Mouse (Mus musculus): ENCODE measurements around the gene Cerk. TPM values are rescaled to one million over a fixed set of nuclear protein-coding genes. Genes with fewer than 3 reads are reported as not detected.

Cerk gene
- total RNA-seq, 2 experiments from 2014 or later: 55.1 to 58.1 TPM

DNA sequence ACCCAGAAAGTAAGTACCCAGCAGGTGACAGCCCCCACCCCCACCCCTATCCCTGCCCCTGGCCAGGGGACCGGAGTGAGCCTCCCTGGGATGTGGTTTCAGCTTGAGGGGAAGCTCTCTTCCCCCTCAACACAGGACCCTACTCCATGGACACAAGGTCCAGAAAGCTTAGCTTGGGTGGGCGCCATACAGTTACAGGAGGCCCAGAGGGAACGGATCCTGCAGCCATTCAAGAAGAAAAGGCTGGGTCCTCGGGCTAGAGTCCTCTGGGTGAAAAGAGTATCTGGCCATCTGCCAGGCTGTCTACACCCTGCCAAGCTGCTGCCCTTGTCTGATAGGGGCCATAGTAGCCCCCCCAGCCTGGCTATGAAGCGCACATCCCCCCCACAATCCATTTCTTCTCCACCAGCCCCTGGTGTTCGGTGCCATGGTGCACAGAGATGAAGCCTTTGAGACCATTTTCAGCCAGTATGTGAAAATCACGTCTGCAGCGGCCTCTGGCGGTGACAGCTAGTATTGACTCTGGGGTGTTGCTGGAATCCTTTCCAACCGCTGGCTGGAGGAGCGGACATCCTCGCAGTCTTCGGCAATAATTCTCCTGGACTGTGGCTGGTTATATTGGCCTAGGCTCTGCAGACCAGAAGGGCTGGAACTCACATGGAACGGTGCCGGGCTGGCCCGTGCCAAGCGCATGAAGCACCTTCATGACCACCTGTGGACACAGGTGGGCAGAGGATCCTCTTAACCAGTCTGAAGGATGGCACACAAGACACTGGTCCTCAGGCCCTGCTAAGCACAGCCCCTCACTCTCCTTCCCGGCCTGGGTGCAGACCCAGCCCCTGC, 50.8 kb downstream of the Cerk start:
- intact Hi-C loops (cut with DNase I): loop anchor here (5.0 kb wide), 1 partner anchor 223 kb away; no protein-coding TSS in a partner anchor
- DNase-seq (ENCODE audit: low spot score in 2 of 2): peak; percentile 81 to 87

DNA sequence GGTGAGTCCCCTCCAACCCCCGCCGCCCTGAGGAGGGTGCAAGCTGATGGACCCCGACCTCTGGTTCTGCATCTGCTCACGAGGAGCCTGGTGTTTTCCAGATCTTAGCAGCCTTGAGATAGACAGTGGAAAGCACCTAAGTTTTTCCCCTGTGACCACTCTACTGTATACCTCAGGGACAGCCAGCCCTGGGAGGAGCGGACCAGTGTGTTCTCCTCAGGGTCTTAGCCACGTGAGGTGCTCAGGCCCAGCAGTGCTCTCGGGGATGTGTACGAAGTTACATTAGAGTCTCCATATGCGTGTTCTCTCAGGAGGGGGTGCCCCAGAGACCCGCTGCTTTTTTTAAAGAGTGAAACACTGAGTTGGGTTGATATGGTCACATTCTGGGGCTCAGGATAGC, 55.3 kb downstream of the Cerk start:
- intact Hi-C loops (cut with DNase I): no loop called here
- DNase-seq (ENCODE audit: low spot score in 2 of 2): no peak

- DNase-seq (ENCODE audit: low spot score in 2 of 2): no peak
Measured at GRCm38 (mm10) chr15:86129036-86129435, 56.9 kb downstream of the Cerk start.

GRCm38 (mm10) chr15:86124359-86124758, 61.6 kb downstream of the Cerk start:
- intact Hi-C loops (cut with DNase I): loop anchor here (1.0 to 5.0 kb wide), 3 partner anchors 37 to 227 kb away; no protein-coding TSS in a partner anchor
- DNase-seq (ENCODE audit: low spot score in 2 of 2): peak; percentile 57 to 65

More at GRCm38 (mm10) chr15:86129036-86129435, 56.9 kb downstream of the Cerk start:
- intact Hi-C loops (cut with DNase I): no loop called here

GRCm38 (mm10) chr15:86123409-86123808, 62.5 kb downstream of the Cerk start:
- intact Hi-C loops (cut with DNase I): loop anchor here (5.0 kb wide), 2 partner anchors 36 to 226 kb away; no protein-coding TSS in a partner anchor
- no peak for DNase-seq (ENCODE audit: low spot score in 2 of 2)

GRCm38 (mm10) chr15:86122261-86122949, 63.5 kb downstream of the Cerk start:
- intact Hi-C loops (cut with DNase I): loop anchor here (5.0 kb wide), 2 partner anchors 35 to 225 kb away; no protein-coding TSS in a partner anchor
- DNase-seq (ENCODE audit: low spot score in 2 of 2): no peak

DNA sequence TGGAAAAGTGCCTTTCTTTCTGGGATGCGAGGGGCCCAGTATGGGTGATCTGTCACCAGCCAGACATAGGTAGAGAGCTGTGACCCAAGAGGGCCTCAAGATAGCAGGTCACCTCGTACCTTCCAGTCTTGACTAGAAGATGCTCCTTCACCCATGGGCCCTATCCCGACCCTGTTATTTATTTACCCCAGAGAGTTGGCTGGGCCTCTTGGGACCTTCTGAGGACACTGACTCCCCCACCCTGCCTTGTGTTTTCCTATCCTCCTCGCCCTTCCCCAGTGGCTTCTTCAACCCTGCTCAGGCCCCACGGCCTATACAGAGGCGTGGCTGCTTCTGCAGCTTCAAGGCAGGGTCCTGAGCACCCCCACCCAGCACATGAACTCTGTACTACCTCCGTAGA, 66.8 kb downstream of the Cerk start:
- intact Hi-C loops (cut with DNase I): no loop called here
- no peak for DNase-seq (ENCODE audit: low spot score in 2 of 2)

GRCm38 (mm10) chr15:86117115-86118100, 68.5 kb downstream of the Cerk start:
- no peak for DNase-seq (ENCODE audit: low spot score in 2 of 2)
- intact Hi-C loops (cut with DNase I): no loop called here

DNA sequence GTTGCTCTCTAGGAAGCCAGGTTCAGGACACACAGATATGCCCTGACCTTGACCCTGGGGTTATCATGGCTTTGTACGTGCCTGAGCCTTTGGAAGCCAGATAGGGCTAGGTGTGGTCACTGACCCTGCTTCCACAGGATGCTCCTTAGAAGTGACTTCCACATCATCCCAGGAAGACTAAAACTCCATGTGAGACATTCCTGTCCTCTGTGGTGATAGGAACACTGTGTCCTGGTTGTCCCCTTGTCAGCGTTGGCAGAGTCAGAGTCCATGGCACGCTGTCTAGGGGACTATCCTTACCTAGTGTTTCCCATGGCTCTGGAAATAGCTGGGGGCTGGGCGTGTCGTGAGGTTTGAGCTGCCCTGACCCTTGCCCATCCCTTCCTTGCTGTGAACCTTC, 69.5 kb downstream of the Cerk start:
- intact Hi-C loops (cut with DNase I): no loop called here
- DNase-seq (ENCODE audit: low spot score in 2 of 2): no peak

DNA sequence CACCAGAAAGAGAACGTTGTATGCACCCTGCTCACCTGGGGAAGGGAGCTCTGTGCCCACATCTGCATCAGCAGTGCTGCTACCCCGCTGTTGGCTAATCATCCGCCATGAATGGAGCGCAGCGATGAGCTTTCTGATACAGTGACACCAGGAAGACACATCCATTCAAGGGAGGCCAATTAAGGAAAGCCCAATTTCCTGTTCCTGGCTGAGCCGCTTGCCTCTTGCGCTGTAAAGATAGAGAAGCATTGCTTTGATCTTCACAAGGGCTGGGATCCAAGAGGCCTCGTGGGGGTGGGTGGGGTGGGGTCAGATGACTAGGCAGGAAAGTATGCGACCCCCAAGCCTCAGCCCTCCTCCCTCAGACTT, 72.6 kb downstream of the Cerk start:
- no peak for DNase-seq (ENCODE audit: low spot score in 2 of 2)
- intact Hi-C loops (cut with DNase I): no loop called here

DNA sequence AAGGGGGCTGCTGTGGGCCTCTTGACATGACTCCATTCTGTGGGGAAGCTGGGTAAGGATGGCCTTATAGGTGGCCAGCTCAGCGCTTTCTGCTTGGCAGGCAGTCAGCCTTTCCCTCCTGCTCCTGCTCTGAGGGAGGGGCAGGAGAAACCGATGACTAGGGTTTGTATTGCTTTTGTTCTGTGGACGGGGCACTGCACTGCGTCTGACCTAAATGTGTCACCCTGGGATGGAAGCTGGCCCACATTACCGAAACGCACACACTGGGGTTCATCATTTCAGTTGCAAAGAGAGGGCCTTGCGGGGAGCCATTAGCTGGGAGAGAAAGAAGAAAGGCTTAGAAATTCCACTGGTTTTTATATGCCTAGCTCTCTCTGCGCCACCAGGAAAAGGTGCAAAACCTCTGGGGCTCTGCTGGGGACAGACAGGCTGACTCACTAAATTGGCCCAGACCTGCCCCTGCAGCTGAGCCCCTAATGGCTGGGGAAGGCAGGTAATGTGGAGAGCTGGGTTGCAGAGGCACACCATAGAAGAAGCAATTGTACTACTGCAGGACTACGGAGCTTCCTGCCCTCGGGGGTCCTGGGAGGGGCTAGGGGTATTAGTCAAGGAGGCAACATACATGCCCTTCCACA, 73.1 kb downstream of the Cerk start:
- DNase-seq (ENCODE audit: low spot score in 2 of 2): no peak
- intact Hi-C loops (cut with DNase I): no loop called here

GRCm38 (mm10) chr15:86110361-86111103, 75.4 kb downstream of the Cerk start:
- intact Hi-C loops (cut with DNase I): no loop called here
- DNase-seq (ENCODE audit: low spot score in 2 of 2): no peak

- intact Hi-C loops (cut with DNase I): no loop called here
- DNase-seq (ENCODE audit: low spot score in 2 of 2): peak; percentile 62 to 66
Measured at GRCm38 (mm10) chr15:86109650-86110211, 76.2 kb downstream of the Cerk start.

GRCm38 (mm10) chr15:86109245-86109644, 76.7 kb downstream of the Cerk start:
- intact Hi-C loops (cut with DNase I): no loop called here
- no peak for DNase-seq (ENCODE audit: low spot score in 2 of 2)

DNA sequence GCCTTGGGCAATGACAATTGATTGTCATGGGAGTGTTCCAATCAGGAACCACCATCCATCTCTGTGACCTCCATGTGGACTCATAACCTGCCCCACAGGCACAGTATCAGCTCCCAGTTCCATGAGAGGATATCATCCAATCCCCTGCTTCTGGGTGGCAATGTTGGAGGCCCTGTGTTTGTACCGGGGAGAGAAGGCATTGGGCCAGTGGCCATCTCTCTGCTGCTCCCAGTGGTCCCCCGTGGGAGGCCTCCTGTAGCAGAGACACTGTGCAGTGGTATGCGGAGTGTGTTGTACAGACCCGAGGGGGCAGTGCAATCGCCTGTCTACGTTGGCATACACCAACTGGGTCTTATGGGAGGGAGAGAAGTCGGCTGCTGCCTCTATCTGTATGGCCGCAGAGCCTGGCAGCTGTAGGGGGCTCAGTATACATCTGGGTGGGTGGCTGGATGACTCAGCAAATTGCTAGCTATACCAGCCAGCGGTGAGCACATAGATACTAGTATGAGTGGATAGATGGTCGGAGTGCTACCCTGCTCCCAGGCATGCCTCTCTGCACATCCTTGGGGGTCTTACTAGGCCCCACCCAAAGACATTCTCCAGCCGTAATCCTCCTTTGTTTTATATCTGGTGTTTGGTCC, 78.0 kb downstream of the Cerk start:
- DNase-seq (ENCODE audit: low spot score in 2 of 2): no peak
- intact Hi-C loops (cut with DNase I): no loop called here

GRCm38 (mm10) chr15:86105751-86106150, 80.2 kb downstream of the Cerk start:
- intact Hi-C loops (cut with DNase I): no loop called here
- no peak for DNase-seq (ENCODE audit: low spot score in 2 of 2)

- intact Hi-C loops (cut with DNase I): no loop called here
- no peak for DNase-seq (ENCODE audit: low spot score in 2 of 2)
Measured at GRCm38 (mm10) chr15:86105345-86105697, 80.6 kb downstream of the Cerk start.

All from left cerebral cortex, postnatal 36 days (tissue).